Mouse (Mus musculus) myocyte (in vitro differentiated cells): ENCODE data around the gene Gm10135. TPM values are rescaled to one million over a fixed set of nuclear protein-coding genes. Genes with fewer than 3 reads are reported as not detected.
"Not testable (repeated sequence)": the region's sequence is repeated elsewhere in the genome, so short reads cannot be mapped to it uniquely, and the experiment has no call there.

Experiments
- H3K27me3 ChIP-seq: one replicate; pipeline ENCODE4 v1.6.1; 2011; ENCODE audit not compliant: control insufficient read depth, insufficient read depth, insufficient read length
- H3K36me3 ChIP-seq: one replicate; pipeline ENCODE4 v1.6.1; 2011; ENCODE audit not compliant: control insufficient read depth, insufficient read depth
- H3K4me2 ChIP-seq: one replicate; pipeline ENCODE4 v1.6.1; 2011; ENCODE audit warnings: low read depth, control low read depth
- H3K4me3 ChIP-seq: one replicate; pipeline ENCODE4 v1.5.1; 2011; ENCODE audit warnings: mild to moderate bottlenecking, control low read depth, moderate library complexity
- H3K79me2 ChIP-seq: one replicate; pipeline ENCODE4 v1.6.1; 2011; ENCODE audit not compliant: control insufficient read depth, insufficient read depth
- H3ac ChIP-seq: one replicate; pipeline ENCODE4 v1.6.1; 2011; ENCODE audit not compliant: control insufficient read depth, insufficient read length
- CEBPB ChIP-seq: IDR thresholded peaks from 2 replicates; pipeline ENCODE4 v1.6.1; 2011; ENCODE audit warnings: mild to moderate bottlenecking, moderate library complexity; ENCODE audit not compliant: poor library complexity, insufficient read depth, severe bottlenecking
- E2F4 ChIP-seq: IDR thresholded peaks from one replicate; pipeline ENCODE4 v1.6.1; 2011; ENCODE audit warnings: mild to moderate bottlenecking, control low read depth, moderate library complexity; ENCODE audit not compliant: insufficient read depth
- MAX ChIP-seq: IDR thresholded peaks from one replicate; pipeline ENCODE4 v1.6.1; 2011; ENCODE audit warnings: low read depth, mild to moderate bottlenecking, control low read depth
- MYOD1 ChIP-seq, 3 experiments: IDR thresholded peaks; one replicate each; pipeline ENCODE4 v1.6.1; 2011; ENCODE audit warnings: control low read depth in 2 of 3, low read depth in 2 of 3, mild to moderate bottlenecking in 2 of 3, moderate library complexity in 1 of 3; ENCODE audit not compliant: insufficient read length in 2 of 3, control insufficient read depth in 1 of 3
- MYOG ChIP-seq, 3 experiments: IDR thresholded peaks; one replicate each; pipeline ENCODE4 v1.6.1; 2011; ENCODE audit warnings: control low read depth in 2 of 3, low read depth in 2 of 3, mild to moderate bottlenecking in 2 of 3; ENCODE audit not compliant: insufficient read length in 2 of 3, control insufficient read depth in 1 of 3, insufficient read depth in 1 of 3
- POLR2A ChIP-seq: IDR thresholded peaks from one replicate; pipeline ENCODE4 v1.6.1; 2011; ENCODE audit warnings: low read depth, mild to moderate bottlenecking, control low read depth, moderate library complexity; ENCODE audit not compliant: insufficient read length
- POLR2AphosphoS2 ChIP-seq: IDR thresholded peaks from one replicate; pipeline ENCODE4 v1.6.1; 2011; ENCODE audit warnings: low read depth, control low read depth; ENCODE audit not compliant: insufficient read length
- REST ChIP-seq: IDR thresholded peaks from one replicate; pipeline ENCODE4 v1.6.1; 2011; ENCODE audit warnings: mild to moderate bottlenecking, control low read depth, moderate library complexity; ENCODE audit not compliant: insufficient read depth, insufficient read length
- SRF ChIP-seq: IDR thresholded peaks from one replicate; pipeline ENCODE4 v1.6.1; 2011; ENCODE audit warnings: low read depth; ENCODE audit not compliant: control insufficient read depth, insufficient read length
- TCF12 ChIP-seq: IDR thresholded peaks from one replicate; pipeline ENCODE4 v1.6.1; 2011; ENCODE audit warnings: mild to moderate bottlenecking, control low read depth; ENCODE audit not compliant: poor library complexity, insufficient read depth, severe bottlenecking
- TCF3 ChIP-seq: IDR thresholded peaks from one replicate; pipeline ENCODE4 v1.6.1; 2011; ENCODE audit warnings: low read depth, control low read depth; ENCODE audit not compliant: insufficient read length
- USF1 ChIP-seq: IDR thresholded peaks from one replicate; pipeline ENCODE4 v1.6.1; 2011; ENCODE audit warnings: low read depth, mild to moderate bottlenecking, control low read depth, moderate library complexity
- polyA plus RNA-seq: library from polyadenylated mRNA; unstranded; fragments of >200 nt; fragmentation: generic; extraction: Trizol; gene quantifications from one replicate; pipeline ENCODE4 v1.2.1, GENCODE M21; 2012; ENCODE audit warnings: missing spikeins

Gene Gm10135
- polyA plus RNA-seq, 1 experiment = not detected

- Histone ChIP-seq H3ac (no peak overlapping the region), H3K27me3 (peaks cover 11% of the 10 kb centered on the region), H3K79me2 (no peaks in the 10 kb centered on the region), H3K4me3 (no peak overlapping the region), H3K4me2 (no peak overlapping the region), H3K36me3 (no peaks in the 10 kb centered on the region)
- TF ChIP-seq E2F4 (no peak), MYOG (IDR thresholded peaks at IDR 0.05; ENCODE audit: control insufficient read depth in 1 of 3, insufficient read depth in 1 of 3, insufficient read length in 2 of 3, low read depth in 2 of 3) (no peak), REST (no peak), MAX (no peak), TCF12 (no peak), POLR2AphosphoS2 (no peak), SRF (no peak), POLR2A (no peak), TCF3 (no peak), CEBPB (no peak), USF1 (no peak), MYOD1 (IDR thresholded peaks at IDR 0.05; ENCODE audit: control insufficient read depth in 1 of 3, insufficient read length in 2 of 3, low read depth in 2 of 3) (no peak)
Observed at GRCm38 (mm10) chr5:73007582-73007959, 33.1 kb upstream of the Gm10135 start.

GRCm38 (mm10) chr5:73006784-73007581, 32.5 kb upstream of the Gm10135 start, which contains the start of gene Slc10a4:
Gene Slc10a4, plus strand, starts transcription at chr5:73006883.
- Histone ChIP-seq H3K36me3 (no peaks in the 10 kb centered on the region), H3K27me3 (peaks cover 11% of the 10 kb centered on the region), H3K4me3 (no peak within 1 kb of the TSS), H3K4me2 (peak within 1 kb of the TSS; percentile 6), H3ac (no peak within 1 kb of the TSS), H3K79me2 (no peaks in the 10 kb centered on the region)
- TF ChIP-seq MYOD1 (IDR thresholded peaks at IDR 0.05; ENCODE audit: control insufficient read depth in 1 of 3, insufficient read length in 2 of 3, low read depth in 2 of 3) (peak in 1 of 3 experiments; percentile 27), TCF12 (no peak)

GRCm38 (mm10) chr5:73004046-73004445, 29.5 kb upstream of the Gm10135 start:
- Histone ChIP-seq H3K36me3 (no peaks in the 10 kb centered on the region), H3ac (no peak overlapping the region), H3K4me2 (no peak overlapping the region), H3K27me3 (peaks cover 11% of the 10 kb centered on the region), H3K79me2 (no peaks in the 10 kb centered on the region), H3K4me3 (no peak overlapping the region)
- TF ChIP-seq CEBPB (no peak), TCF3 (no peak), REST (no peak), TCF12 (no peak), POLR2A (no peak), E2F4 (no peak), MYOD1 (IDR thresholded peaks at IDR 0.05; ENCODE audit: control insufficient read depth in 1 of 3, insufficient read length in 2 of 3, low read depth in 2 of 3) (no peak), USF1 (no peak), MYOG (IDR thresholded peaks at IDR 0.05; ENCODE audit: control insufficient read depth in 1 of 3, insufficient read depth in 1 of 3, insufficient read length in 2 of 3, low read depth in 2 of 3) (no peak), SRF (no peak), MAX (no peak)

GRCm38 (mm10) chr5:72998546-72998945, 24.0 kb upstream of the Gm10135 start:
- H3K36me3 ChIP-seq, H3K4me3 ChIP-seq, H3K79me2 ChIP-seq, H3K4me2 ChIP-seq, H3ac ChIP-seq, H3K27me3 ChIP-seq: not testable (repeated sequence)

GRCm38 (mm10) chr5:72995379-72995778, 20.9 kb upstream of the Gm10135 start:
- TF ChIP-seq MYOG (IDR thresholded peaks at IDR 0.05; ENCODE audit: control insufficient read depth in 1 of 3, insufficient read depth in 1 of 3, insufficient read length in 2 of 3, low read depth in 2 of 3) = peak in 1 of 3 experiments; percentile 22
- TF ChIP-seq TCF3 = no peak
- TF ChIP-seq MYOD1 (IDR thresholded peaks at IDR 0.05; ENCODE audit: control insufficient read depth in 1 of 3, insufficient read length in 2 of 3, low read depth in 2 of 3) = peak; percentile 16 to 19 (median 18)
- Histone ChIP-seq H3K27me3 (no peaks in the 10 kb centered on the region), H3K79me2 (no peaks in the 10 kb centered on the region), H3K4me2 (peak overlapping the region; percentile 55), H3K36me3 (no peaks in the 10 kb centered on the region), H3ac (no peak overlapping the region), H3K4me3 (no peak overlapping the region)

GRCm38 (mm10) chr5:72994928-72995327, 20.4 kb upstream of the Gm10135 start:
- H3ac ChIP-seq = no peak overlapping the region
- H3K4me2 ChIP-seq = peak overlapping the region; percentile 55
- no peaks in the 10 kb centered on the region for H3K27me3 ChIP-seq
- no peaks in the 10 kb centered on the region for H3K36me3 ChIP-seq
- H3K4me3 ChIP-seq = no peak overlapping the region
- no peaks in the 10 kb centered on the region for H3K79me2 ChIP-seq
- TF ChIP-seq SRF (no peak), CEBPB (no peak), POLR2A (no peak), TCF12 (no peak), E2F4 (no peak), MAX (no peak), TCF3 (no peak), USF1 (no peak), MYOG (IDR thresholded peaks at IDR 0.05; ENCODE audit: control insufficient read depth in 1 of 3, insufficient read depth in 1 of 3, insufficient read length in 2 of 3, low read depth in 2 of 3) (no peak), POLR2AphosphoS2 (no peak), MYOD1 (IDR thresholded peaks at IDR 0.05; ENCODE audit: control insufficient read depth in 1 of 3, insufficient read length in 2 of 3, low read depth in 2 of 3) (no peak)
